Mouse (Mus musculus): ENCODE results near the gene Epha5.

DNA sequence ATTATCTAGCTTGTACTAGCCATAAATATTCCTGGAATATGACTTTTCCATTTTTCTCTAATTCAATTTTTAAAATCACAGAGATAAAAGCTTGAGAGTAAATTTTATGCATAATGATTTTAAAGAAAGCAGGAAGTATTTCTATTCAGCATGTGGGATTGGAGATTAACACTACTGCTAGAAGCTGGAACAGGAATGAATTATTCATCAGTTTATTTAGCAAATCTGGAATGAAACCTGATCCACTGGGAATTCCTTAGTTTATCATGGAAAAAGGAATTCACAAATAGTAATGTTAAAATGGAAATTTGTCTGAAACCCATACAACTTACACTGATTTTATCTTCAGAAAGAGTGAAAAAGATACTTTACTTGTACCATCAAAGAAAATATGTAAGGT is 187.2 kb downstream of the Epha5 start:
- no peak for TF ChIP-seq POLR2A (IDR thresholded peaks at IDR 0.05; ENCODE audit: low read depth, low read length)
- no peak for TF ChIP-seq CTCF (conservative IDR thresholded peaks at IDR 0.05; ENCODE audit: insufficient read depth, insufficient read length, low read depth, low read length)
